Mouse (Mus musculus) gastrocnemius, postnatal 25 days (tissue): ENCODE results near the gene Eif4g3. TPM values are rescaled to one million over a fixed set of nuclear protein-coding genes. Genes with fewer than 3 reads are reported as not detected.
"Not testable (repeated sequence)": the region's sequence is repeated elsewhere in the genome, so short reads cannot be mapped to it uniquely, and the experiment has no call there.

Source experiments
- DNase-seq: peaks from one replicate; pipeline ENCODE4 v3.0.0; 2022
- long read RNA-seq, 2 experiments: library from polyadenylated mRNA; stranded (forward); transcript quantifications; one replicate each; pipeline ENCODE4 v2.0.0; 2021
- total RNA-seq, 2 experiments: library from RNA; stranded (reverse); gene quantifications; 1 replicate in 1 of 2; 2 replicates in 1 of 2; pipeline ENCODE4 v1.2.3; 2021

Gene Eif4g3
- 10 to 100 TPM; 93.1 to 94.8 TPM for total RNA-seq
- long read RNA-seq, experiment 1, full-length matches to known transcripts, result 1 of 52 reads
- long read RNA-seq, experiment 1, partial matches to known transcripts, result 26 of 52 reads
- long read RNA-seq, experiment 1, other reads (novel, unspliced or antisense), result 25 of 52 reads
- long read RNA-seq, experiment 2, partial matches to known transcripts, result 45 of 66 reads
- long read RNA-seq, experiment 2, other reads (novel, unspliced or antisense), result 21 of 66 reads

DNA sequence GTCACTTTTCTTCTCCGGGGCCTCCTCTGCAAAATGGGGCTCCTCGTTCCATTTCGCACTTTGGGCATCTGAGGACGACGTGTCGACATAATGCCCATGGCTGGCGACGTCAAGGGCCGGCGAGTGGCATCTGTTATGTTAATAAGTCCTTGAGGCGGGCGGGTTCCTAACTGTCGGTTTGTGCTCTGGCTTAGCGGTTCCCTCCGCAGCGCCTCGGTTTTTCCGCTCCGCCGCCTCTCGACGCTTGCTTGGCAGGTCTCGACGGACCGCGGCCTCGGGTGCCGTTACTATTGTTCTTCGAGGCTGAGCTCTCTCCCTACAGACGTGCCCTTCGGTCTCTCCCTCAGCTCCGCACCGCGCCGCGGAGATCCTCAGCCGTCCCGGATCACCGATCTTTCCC, at the start of gene Eif4g3:
Gene Eif4g3, plus strand, starts transcription at position 133 of the 400 bp plus-strand sequence.
- DNase-seq, result no peak

DNA sequence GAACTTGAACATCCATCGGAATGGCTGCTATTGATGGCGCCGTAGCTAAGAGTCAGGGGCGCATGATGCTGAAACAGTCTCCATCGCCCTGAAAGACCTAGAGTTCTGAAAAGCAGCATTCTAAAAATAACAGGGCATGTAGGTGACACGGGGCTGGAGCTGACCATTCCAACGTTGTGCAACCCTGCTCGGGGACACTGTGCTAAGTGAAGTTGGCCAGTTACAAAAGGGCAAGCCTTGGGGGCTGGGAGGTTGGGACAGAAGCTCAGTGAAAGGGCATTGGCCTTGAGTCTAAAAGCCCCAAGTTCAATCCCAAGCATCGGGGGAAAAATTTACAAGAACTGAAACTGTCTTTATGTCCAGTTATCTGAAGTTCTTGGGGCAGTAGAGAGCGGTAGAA, 49.3 kb upstream of the Eif4g3 start:
- peak; percentile 78 for DNase-seq

DNA sequence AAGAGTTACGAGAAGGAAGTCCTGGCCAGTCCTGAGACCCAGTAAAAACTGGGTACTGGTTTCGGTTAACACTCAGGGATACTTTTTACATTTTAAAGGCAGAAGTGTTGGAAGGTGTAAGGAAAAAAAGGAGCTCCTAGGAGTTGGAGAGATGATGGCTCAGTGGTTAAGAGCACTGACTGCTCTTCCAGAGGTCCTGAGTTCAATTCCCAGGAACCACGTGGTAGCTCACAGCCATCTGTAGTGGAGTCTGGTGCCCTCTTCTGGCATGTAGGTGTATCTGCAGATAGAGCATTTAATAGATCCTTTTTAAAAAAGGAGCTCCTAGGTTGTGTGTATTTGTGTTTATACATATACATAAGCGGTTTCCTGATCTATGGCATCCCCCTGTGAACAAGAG, 47.4 kb upstream of the Eif4g3 start:
- DNase-seq, result no peak

DNA sequence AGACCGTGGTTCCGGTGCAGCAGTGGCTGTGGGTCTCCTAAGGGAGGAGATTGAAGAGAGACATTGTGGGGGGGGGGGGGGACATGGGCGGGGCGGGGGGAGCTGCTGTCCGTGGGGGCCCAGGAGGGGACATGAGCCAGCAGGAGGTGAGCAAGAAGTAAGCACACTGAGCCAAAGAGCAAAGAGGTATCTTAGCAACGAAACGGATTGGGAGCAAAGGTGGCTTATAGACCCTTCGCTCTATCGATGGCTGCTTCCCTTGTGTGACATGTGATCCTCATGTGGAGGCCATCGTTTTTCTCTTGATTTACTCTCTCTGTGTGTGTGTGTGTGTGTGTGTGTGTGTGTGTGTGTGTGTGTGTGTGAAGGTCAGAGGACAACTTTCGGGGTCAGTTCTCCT, 46.4 kb upstream of the Eif4g3 start:
- no peak for DNase-seq

DNA sequence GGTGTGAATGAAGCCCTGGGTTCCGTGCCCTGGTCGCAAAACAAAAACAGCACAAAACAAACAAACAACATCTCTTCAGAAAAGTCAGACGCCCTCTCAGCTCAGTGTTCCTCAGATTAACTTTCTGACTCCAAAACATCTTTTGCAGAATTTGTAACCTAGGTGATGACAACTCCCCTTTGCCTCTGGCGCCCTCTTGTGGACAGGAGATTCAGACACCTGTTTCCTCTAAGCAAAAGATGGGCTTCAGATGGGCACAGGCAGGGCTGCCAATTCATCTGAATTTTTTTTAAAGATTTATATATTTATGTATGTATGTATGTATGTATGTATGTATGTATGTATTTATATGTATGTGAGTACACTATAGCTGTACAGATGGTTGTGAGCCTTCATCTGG, 40.0 kb upstream of the Eif4g3 start:
- DNase-seq, result no peak

DNA sequence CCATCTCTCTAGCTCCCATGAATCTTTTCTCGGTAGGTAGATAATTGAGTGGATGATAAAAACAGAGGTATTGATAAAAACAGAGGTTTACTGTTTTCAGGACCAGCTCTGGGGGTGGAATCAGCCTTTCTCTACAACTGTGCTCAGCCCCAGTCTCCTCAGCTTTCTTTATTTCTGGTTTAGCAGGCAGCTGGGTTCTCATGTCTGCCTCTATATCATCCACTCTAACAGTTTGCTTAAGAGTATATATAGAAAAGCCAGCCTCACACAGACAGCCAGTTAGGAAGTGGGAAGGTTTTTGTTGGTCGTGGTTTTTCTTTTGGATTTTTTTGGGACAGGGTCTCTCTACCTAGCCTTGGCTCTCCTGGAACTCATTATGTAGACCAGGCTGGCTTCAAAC, 38.6 kb upstream of the Eif4g3 start:
- no peak for DNase-seq

DNA sequence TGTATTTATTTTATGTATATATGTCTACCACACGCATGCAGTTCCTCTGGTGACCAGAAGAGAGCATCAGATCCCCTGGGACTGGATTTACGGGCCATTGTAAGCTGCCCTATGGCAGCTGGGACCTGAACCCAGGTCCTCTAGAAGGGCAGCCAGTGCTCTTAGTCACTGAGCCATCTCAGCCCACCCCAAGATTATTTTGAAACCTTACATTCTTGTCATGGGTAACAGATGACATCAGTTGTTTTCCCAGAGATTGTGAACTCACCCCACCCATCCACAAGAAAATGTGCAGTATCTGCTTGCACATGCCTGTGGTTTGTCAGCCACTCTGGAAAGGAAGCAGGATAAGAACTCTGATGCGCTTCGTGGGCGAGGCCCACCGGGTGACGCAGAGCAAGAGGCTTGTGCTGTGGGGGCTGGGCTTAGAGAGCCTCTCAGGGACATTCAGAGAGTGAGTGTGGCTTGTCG, 37.9 kb upstream of the Eif4g3 start:
- DNase-seq, result peak; percentile 62

DNA sequence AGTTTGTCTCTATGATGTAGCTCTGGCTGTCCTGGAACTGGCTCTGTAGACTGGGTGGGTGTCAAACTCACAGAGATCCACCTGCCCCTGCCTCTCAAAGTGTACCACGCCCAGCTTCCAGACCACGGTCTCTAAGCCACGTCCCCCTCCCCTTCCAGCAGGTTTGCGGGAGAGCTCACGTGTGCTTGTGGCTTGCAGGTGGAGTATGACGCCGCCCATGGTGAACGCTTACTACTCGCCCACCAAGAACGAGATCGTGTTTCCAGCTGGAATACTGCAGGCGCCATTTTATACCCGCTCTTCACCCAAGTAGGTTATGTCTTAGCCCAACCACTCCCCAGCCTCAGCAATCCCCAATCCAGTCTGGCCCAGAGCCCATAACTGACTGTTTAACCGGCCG, 36.6 kb upstream of the Eif4g3 start:
- no peak for DNase-seq

DNA sequence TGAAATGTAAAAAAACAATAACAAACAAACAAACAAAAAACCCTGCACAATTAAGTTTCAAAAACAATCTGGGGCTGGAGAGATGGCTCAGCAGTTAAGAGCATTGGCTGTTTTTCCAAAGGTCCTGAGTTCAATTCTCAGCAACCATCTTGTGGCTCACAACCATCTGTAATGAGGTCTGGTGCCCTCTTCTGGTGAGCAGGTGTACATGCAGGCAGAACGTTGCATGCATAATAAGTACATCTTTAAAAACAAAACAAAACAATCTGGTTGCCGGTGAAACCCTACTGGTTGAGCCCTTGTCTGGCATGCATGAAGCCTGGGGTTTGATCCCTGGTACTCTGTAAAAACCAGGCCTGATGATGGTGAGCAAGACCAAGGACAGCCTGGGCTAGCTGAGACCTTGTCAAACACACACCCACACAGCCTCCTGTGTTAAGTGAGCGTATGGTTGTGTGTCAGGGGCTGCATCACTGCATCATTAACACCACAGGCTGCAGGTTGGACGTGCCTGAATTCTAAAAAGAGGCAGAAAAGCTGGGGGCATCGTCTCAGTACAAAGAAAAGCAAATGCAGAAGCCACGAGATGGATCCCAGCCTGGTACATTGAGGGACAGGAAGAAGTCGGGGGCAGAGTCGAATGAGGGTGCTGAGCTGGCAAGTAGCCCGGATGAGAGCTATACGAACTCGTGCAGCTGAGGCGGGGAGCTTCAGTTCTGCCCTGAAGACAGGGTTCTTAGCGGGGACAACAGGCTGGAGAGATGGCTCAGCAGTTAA, 32.7 kb upstream of the Eif4g3 start:
- DNase-seq, result no peak

DNA sequence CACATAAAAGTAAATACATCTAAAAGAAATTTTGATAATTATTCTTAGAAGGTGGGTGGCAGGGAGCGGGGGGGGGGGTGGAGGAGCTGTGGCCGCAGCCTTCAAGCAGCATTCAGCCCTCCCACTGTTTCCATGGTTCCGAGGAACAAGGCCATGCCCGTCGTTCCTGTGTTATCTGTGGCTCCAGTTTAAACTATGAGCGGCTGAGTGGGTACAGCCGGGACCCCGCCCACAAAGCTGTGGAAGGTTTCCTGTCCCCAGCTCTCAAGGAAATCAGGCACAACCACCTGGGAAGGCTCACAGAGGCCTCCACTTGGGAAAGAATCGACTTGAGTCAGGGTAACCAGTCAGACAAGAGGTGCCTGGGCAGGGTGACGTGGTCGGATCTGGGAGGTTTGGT, 32.1 kb upstream of the Eif4g3 start:
- no peak for DNase-seq

DNA sequence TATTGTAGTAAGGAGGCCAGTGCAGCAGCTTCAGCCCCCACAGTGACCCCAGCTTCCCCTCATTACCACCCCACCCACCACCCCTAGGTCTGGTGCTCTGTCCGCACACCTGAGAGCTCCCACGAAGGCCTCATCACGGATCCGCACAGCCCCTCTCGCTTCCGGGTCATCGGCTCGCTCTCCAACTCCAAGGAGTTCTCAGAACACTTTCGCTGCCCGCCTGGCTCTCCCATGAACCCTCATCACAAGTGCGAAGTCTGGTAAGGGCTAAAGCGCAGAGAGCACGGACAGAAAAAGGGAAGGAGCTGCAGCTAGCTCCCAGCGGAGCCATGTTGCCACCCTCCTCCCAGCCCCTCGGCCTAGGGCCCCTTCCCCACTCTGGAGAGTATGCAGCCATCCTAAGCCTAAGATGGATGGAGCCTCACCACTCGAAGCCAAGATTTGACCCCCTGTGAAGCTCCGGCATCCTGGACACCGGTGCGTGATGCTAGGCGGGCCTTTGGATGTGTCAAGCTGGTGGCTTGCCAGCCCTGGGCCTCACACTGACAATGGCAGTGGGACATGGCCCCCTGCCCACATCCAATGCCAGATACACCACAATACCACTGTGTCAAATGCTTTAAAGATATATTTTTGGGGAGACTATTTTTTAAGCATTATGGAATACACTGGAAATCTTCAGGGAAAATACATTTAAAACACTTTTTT, 30.0 kb upstream of the Eif4g3 start:
- no peak for DNase-seq

DNA sequence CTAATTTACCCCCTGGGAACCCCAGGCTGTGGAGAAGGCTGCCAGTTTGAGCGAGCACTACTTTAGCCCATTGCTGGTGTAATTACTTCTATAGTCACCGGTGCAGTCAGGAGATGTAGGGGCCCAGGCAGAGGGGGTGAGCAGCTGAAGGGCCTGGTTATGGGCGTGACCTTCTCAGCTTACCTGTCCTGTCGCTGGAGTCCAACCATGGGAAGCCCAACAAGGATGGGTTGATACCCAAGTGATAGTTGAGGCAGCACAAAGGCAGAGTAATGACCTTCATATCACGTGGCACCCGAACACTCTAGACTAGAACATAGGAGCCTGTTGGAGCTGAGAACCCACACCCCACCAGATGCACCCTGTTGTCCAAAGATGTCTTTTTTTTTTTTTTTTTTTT, 29.4 kb upstream of the Eif4g3 start:
- DNase-seq, result no peak

DNA sequence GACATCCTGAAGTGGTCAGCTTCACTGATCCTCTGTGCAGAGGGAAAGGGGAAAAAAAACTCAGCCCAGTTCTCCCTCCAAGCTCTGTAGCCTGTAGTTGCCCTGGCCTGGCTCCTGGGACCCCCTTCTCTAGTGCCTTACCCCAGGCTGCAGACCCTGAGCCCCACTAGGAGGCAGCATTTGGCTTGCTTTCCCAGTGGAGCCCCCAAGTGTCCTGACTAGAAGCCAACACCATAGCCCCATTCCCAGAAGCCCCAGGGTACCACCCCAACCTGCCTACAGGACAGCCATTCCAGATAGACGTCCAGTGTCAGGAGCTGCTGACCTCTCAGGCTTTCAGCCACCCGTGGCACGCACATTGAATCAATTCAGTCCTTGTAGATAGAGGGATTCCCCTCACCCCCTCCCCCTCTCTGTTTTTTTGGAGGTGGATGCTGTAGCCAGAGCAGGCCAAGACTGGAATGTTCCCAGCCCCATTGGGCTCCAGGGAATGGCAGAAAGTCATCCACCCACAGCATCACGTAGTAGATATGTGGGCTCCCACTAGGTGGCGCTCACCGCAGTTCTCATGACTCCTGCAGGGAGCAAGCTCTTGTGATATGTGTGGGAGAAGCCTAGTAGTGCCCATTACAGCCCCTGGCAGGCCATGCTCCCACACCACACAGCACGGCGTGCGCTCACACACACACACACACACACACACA, 28.8 kb upstream of the Eif4g3 start:
- peak; percentile 80 for DNase-seq

DNA sequence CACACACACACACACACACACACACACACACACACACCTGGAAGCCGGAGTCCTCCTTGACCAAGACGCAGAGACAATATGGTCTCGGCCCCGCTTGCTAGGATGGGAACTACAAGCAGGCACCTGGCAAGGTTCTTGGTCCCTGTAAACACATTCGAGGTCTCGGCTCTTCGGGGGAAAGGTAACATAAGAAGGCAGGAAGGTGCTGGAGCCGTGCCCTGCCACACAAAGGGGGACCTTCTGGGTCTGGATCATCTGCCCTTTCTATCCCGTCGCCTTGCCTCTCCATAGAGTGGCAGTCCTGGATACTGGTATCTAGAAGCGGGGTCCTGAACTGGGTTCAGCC, 28.3 kb upstream of the Eif4g3 start:
- DNase-seq, result no peak

DNA sequence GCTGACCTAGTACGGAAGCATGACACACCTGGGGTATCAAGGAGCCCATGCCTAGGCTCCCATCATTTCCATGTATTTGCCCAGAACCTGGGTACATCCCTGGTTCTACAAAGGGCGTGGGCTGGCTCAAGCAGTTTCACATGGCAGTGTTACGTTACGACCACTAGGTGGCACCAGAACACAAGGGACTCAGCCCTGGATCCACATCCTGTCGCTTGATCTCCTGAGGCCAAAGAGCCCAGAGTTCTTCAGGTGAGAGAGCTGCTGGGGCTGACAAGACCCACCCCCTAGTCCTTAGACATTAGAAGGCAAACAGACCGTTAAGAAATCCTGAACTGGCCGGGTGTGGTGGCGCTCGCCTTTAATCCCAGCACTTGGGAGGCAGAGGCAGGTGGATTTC, 24.6 kb upstream of the Eif4g3 start:
- DNase-seq, result peak; percentile 46

DNA sequence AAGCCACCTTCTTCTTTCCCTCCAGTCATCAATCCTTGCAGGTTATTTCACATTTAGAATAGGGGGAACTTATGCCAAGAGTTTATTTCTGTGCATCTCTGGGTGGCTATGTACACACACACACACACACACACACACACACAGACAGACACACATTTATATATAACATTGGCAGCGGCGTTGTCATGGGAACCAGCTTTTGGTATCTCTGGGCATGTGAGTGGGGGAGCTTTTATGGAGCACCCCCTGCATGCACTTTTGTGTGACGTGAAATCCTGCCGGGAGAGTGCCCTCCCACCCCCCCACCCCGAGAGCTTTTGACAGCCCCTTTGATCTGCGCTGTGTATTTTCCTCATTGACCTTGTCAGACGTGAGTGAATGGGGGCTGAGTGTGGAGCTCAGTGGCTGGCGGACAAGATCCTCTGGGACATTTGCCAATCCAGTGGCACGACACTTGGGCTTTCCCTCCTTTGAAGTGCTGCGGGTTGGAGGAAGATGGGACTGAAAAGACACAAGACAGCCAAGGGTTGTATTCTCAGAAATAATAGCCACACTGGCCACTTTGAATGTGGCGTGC, 22.1 kb upstream of the Eif4g3 start:
- not testable (repeated sequence) for DNase-seq

DNA sequence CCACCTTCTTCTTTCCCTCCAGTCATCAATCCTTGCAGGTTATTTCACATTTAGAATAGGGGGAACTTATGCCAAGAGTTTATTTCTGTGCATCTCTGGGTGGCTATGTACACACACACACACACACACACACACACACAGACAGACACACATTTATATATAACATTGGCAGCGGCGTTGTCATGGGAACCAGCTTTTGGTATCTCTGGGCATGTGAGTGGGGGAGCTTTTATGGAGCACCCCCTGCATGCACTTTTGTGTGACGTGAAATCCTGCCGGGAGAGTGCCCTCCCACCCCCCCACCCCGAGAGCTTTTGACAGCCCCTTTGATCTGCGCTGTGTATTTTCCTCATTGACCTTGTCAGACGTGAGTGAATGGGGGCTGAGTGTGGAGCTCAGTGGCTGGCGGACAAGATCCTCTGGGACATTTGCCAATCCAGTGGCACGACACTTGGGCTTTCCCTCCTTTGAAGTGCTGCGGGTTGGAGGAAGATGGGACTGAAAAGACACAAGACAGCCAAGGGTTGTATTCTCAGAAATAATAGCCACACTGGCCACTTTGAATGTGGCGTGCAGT, 17.9 kb upstream of the Eif4g3 start:
- not testable (repeated sequence) for DNase-seq

DNA sequence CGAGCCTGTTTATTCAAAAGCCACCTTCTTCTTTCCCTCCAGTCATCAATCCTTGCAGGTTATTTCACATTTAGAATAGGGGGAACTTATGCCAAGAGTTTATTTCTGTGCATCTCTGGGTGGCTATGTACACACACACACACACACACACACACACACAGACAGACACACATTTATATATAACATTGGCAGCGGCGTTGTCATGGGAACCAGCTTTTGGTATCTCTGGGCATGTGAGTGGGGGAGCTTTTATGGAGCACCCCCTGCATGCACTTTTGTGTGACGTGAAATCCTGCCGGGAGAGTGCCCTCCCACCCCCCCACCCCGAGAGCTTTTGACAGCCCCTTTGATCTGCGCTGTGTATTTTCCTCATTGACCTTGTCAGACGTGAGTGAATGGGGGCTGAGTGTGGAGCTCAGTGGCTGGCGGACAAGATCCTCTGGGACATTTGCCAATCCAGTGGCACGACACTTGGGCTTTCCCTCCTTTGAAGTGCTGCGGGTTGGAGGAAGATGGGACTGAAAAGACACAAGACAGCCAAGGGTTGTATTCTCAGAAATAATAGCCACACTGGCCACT, 13.7 kb upstream of the Eif4g3 start:
- DNase-seq, result not testable (repeated sequence)

DNA sequence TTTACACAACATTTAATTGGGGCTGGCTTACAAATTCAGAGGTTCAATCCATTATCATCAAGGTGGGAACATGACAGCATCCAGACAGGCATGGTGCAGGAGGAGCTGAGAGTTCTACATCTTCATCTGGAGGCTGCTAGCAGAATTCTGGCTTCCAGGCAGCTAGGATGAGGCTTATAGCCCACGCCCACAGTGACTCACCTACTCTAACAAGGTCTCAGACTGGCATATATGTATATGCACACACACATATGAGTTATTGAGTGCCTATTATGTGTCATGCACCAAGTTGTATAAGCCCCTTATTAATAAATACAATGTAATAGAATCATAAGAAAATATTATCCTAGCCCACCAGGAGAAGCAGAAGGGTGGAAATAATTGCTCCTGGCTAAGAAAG, 10.0 kb upstream of the Eif4g3 start:
- no peak for DNase-seq

DNA sequence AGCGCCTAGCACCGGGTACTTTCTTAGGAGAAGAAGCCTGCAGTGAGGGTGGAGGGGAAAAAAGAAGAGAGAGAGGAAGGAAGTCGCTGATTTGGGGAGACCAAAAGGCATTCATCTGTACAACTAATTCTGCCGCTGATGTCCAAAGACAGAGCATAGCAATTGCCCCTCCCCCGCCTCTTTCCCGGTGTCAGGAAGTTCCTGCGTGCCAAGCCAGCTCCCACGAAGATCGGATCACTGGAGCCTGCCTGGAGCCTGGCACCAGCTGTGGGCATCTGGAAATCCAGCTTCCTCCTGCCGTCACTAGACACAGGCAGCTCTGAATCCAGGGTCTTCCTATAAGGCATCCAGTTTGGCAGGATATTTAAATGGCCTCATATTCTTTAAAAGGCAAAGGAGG, 8.6 kb upstream of the Eif4g3 start:
- DNase-seq, result no peak

DNA sequence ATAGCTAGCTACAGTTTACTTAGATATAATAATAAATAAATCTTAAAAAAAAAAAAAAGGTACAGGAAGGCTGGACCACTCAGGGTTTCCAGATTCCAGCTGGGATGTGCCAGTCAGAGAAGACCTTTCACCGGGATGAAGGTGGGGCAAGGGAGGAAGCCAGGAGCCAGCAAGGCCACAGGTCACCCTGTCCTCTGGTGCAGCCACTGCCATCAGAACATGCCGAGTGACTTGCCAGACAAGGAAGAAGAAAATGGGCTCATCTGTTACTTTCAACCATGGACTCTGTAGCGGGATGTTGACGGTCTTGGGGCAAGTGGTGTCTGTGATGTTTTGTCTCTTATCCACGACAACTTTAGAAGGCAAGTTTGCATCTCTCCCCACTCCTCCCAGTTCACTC, 8.1 kb upstream of the Eif4g3 start:
- no peak for DNase-seq

DNA sequence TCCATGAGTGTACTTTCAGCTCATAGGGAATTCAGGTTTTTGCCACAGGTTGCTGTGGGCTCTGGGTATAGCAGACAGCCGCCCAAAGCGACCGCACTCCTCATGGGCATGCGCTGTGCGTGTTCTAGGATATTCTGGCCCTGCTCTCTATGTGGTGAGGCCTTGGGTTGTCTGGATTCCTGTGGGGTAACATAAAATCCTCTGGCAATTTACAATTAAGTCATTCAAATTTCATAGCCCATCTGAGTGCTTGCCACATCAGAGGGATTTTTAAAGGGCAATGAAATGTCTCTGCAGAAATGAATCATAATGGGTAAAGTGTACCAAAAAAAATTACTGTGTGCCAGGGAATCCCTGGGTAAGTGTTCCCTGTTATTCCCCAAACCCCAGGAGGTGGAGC, 3.4 kb upstream of the Eif4g3 start:
- DNase-seq, result no peak
